Mouse (Mus musculus) heart, adult 2 months (tissue): ENCODE measurements at regions not wholly inside any gene's neighbourhood (a gene's known extent, or its start where the extent isn't known, plus 50 kb on each side); places are given as distances from the start of the nearest gene placed in this dataset.

Source experiments
- DNase-seq, 2 experiments: peaks; one replicate each; pipeline ENCODE4 v3.0.0; 2021
- H3K27ac ChIP-seq: fragments of 200-600 bp; 2 replicates; pipeline ENCODE4 v1.8.1; 2022
- H3K27me3 ChIP-seq: fragments of 200-500 bp; 2 replicates; pipeline ENCODE4 v1.6.1; 2012; ENCODE audit warnings: mild to moderate bottlenecking, low read length, inconsistent platforms, mixed read lengths; ENCODE audit not compliant: control insufficient read depth, insufficient read depth
- H3K36me3 ChIP-seq: fragments of 200-500 bp; 2 replicates; pipeline ENCODE4 v1.6.1; 2012; ENCODE audit warnings: low read length, inconsistent platforms; ENCODE audit not compliant: control insufficient read depth, insufficient read depth
- H3K4me1 ChIP-seq: fragments of 200-500 bp; 2 replicates; pipeline ENCODE4 v1.6.1; 2011; ENCODE audit warnings: low read length; ENCODE audit not compliant: control insufficient read depth, insufficient read depth
- H3K4me3 ChIP-seq: fragments of 200-600 bp; 2 replicates; pipeline ENCODE4 v1.8.1; 2022
- H3K79me2 ChIP-seq: fragments of 200-500 bp; replicated peaks from 2 replicates; pipeline ENCODE4 v1.6.1; 2012; ENCODE audit warnings: mild to moderate bottlenecking, inconsistent platforms, low read length, moderate library complexity, mixed read lengths; ENCODE audit not compliant: control insufficient read depth, insufficient read depth
- H3K9ac ChIP-seq: fragments of 200-500 bp; 2 replicates; pipeline ENCODE4 v1.6.1; 2012; ENCODE audit warnings: low read depth, mild to moderate bottlenecking, control low read depth, inconsistent platforms, low read length, mixed read lengths
- CTCF ChIP-seq: fragments of 200-600 bp; IDR thresholded peaks from 2 replicates; pipeline ENCODE4 v1.8.1; 2022; ENCODE audit warnings: antibody characterized with exemption, mild to moderate bottlenecking, moderate library complexity
- EP300 ChIP-seq: fragments of 200-500 bp; IDR thresholded peaks from 2 replicates; pipeline ENCODE4 v1.6.1; 2011; ENCODE audit warnings: low read depth, low read length, control low read depth; ENCODE audit not compliant: insufficient read depth
- POLR2A ChIP-seq: fragments of 200-500 bp; IDR thresholded peaks from 2 replicates; pipeline ENCODE4 v1.6.1; 2011; ENCODE audit warnings: mild to moderate bottlenecking, low read depth, low read length, control low read depth; ENCODE audit not compliant: insufficient read depth
- WGBS: fragments of 180-500 bp; shearing (Covaris S2); methylation state at CpG from one replicate; pipeline ENCODE4 v1.1.7; 2018; 5-methylcytosine and 5-hydroxymethylcytosine counted together
- intact Hi-C: fragments of 180-260 bp; cut with DNase I; formaldehyde crosslinking; loops from one replicate; pipeline ENCODE4 v1.15.1; 2025

DNA sequence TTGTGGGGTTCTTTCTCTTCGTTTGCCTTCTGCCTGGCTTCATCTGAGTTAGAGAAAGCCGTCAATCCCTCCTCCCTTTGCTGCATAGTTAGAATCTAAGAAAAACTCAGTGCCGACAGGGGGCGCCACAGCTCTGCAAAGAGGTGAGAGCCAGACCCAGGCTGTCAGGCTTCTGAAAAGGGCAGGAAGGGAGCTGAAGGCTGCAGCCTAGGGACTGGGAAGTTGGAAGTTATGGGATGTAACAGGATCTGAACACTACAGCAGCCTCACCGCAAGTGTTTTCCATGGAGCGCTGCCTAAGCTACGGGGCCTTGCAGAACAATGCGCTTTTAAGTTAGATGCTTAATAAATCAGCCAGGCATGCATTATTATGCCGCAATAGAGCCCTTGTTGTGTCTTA lies 379.7 kb downstream of the Slc4a3 start:
- H3K4me1 ChIP-seq = no peaks in the 10 kb centered on the region; the same call in 1 of the 2 replicates
- H3K4me3 ChIP-seq = no peak overlapping the region
- H3K27ac ChIP-seq = no peak overlapping the region
- H3K36me3 ChIP-seq = no peaks in the 10 kb centered on the region
- WGBS = 35% methylated on average over 9 of the region's 9 CpGs
- no peaks in the 10 kb centered on the region for H3K27me3 ChIP-seq
- H3K79me2 ChIP-seq = no peaks in the 10 kb centered on the region
- 0 out of 2 replicates have a peak, but pooled peaks have one; percentile 33 for TF ChIP-seq EP300
- no peak for TF ChIP-seq POLR2A
- peak; percentile 89 for TF ChIP-seq CTCF
- H3K9ac ChIP-seq = no peak overlapping the region
- intact Hi-C loops = loop anchor here (2.0 to 10.0 kb wide), 2 partner anchors 1159 to 1591 kb away; no protein-coding TSS in a partner anchor
- peak; percentile 80 to 88 for DNase-seq

DNA sequence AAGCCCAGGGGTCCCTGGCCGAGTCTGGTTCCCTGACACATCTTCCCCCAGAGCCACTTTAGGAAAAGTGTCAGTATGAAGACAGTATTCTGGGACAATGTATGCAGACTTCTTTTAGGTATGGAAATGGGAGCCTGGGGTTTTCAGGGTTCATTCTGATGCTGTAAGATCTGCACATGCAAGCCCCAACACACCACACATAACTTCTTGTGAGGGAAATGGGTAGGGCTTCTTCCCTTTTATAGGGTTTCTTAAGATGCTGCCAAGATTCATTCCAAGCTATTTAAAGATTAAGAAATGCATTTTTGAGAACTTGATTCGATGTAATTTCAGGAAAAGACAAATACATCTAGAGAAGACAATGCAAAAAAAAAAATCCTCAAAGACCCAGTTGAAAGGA lies 385.8 kb downstream of the Slc4a3 start:
- Histone ChIP-seq H3K4me3 (no peak overlapping the region), H3K36me3 (no peaks in the 10 kb centered on the region), H3K4me1 (peaks cover 4% of the 10 kb centered on the region), H3K27ac (no peak overlapping the region), H3K27me3 (no peaks in the 10 kb centered on the region), H3K79me2 (no peaks in the 10 kb centered on the region), H3K9ac (no peak overlapping the region)
- TF ChIP-seq POLR2A (no peak), EP300 (no peak), CTCF (no peak)
- DNase-seq = no peak
- intact Hi-C loops = loop anchor here (2.0 to 10.0 kb wide), 2 partner anchors 107 to 263 kb away; no protein-coding TSS in a partner anchor
- WGBS = 60% methylated on average over 2 of the region's 2 CpGs

DNA sequence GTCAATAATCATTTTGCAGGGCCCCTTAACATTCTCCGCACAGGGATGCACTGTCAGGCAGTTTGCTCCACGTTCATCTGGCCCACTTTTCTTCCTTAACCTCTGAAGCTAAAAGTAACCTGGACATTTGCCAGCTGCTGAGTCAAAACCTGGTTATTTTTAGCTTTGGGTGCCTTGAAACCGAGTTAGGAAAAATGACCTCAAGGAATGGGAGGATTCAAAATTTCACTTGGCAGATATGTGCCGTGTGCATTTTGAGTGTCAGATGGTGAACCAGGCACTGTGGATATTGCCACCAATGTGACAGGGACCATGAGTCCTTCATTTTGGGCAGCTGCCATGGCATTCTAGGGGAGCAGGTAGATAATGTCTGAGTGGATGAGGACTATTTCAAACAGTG lies 387.8 kb downstream of the Slc4a3 start:
- 14% methylated on average over 4 of the region's 4 CpGs for WGBS
- Histone ChIP-seq H3K79me2 (no peaks in the 10 kb centered on the region), H3K36me3 (no peaks in the 10 kb centered on the region), H3K4me1 (peaks cover 4% of the 10 kb centered on the region), H3K9ac (no peak overlapping the region), H3K27ac (peak overlapping the region; percentile 55), H3K4me3 (no peak overlapping the region), H3K27me3 (no peaks in the 10 kb centered on the region)
- intact Hi-C loops = loop anchor here (2.0 to 10.0 kb wide), 2 partner anchors 105 to 261 kb away; no protein-coding TSS in a partner anchor
- DNase-seq = peak in 1 of 2 experiments; percentile 42
- TF ChIP-seq POLR2A = no peak
- TF ChIP-seq EP300 = no peak
- no peak for TF ChIP-seq CTCF

DNA sequence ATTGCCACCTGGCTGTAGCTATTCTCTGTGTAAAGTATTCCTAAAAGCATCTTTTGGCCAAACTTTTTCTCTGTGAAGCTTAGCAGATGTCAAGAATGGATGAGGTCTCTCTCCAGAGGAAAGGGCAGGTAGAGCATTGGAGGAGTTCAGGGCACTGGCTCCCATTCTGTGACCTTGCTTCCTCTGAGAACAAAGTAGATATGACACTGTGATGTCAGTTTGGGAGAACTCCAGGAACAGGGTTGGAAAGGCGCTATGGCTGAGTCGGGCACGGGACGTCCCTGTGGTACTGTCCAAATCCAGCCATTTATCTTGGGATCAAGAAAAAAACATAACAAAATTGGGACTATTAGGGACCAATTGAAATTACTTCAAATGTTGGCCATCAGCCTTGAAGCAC lies 388.7 kb downstream of the Slc4a3 start:
- Histone ChIP-seq H3K36me3 (no peaks in the 10 kb centered on the region), H3K9ac (no peak overlapping the region), H3K27me3 (no peaks in the 10 kb centered on the region), H3K27ac (peak overlapping the region; percentile 61), H3K4me3 (no peak overlapping the region), H3K4me1 (peaks cover 4% of the 10 kb centered on the region), H3K79me2 (no peaks in the 10 kb centered on the region)
- intact Hi-C loops = loop anchor here (5.0 to 10.0 kb wide), 2 partner anchors 73 to 260 kb away; no protein-coding TSS in a partner anchor
- peak in 1 of 2 experiments; percentile 15 for DNase-seq
- TF ChIP-seq POLR2A (no peak), CTCF (no peak), EP300 (no peak)
- 49% methylated on average over 4 of the region's 4 CpGs for WGBS

DNA sequence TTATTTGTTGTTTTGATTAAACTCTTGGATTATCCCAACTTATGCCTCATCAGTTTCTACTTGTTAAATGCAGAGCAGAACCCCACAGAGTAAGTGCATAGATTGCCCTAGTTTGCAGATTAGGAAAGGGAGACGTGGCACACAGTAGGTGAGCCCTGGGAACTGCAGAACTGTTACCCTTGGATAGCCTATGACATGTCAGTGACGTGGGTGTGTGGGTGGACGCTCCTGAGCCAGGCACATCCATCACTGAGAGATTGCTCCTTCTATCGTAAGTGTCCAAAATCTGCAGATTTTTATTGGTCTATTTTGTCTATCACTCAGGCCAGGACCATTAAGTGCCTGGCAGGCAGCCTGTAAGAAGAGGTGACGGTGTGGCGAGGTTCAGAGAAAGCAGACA lies 389.8 kb downstream of the Slc4a3 start:
- Histone ChIP-seq H3K9ac (no peak overlapping the region), H3K27me3 (no peaks in the 10 kb centered on the region), H3K79me2 (no peaks in the 10 kb centered on the region), H3K4me1 (peaks cover 4% of the 10 kb centered on the region), H3K36me3 (no peaks in the 10 kb centered on the region), H3K27ac (peak overlapping the region; percentile 82), H3K4me3 (no peak overlapping the region)
- 43% methylated on average over 6 of the region's 6 CpGs for WGBS
- TF ChIP-seq CTCF (no peak), POLR2A (no peak), EP300 (no peak)
- peak in 1 of 2 experiments; percentile 11 for DNase-seq
- intact Hi-C loops = loop anchor here (5.0 to 10.0 kb wide), 2 partner anchors 71 to 259 kb away; no protein-coding TSS in a partner anchor

DNA sequence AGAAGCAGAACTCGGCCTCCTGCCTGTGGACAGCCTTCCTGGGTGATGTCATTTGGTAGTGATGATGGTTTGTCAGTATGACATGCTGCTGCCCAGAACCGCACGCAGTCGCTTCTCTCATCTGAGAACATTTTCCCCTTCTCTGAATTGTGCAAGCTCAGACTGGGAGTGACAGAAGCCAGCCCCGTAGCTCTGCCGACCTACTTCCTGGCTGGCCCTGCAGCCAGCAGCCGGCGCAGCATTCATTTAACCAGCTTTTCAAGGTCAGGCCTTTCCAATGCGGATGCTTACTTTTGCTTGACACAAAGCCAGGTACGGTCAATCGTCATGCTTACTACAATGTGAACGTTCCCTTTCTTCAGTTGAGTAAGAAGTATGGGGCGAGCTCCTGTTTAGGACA lies 390.5 kb downstream of the Slc4a3 start:
- H3K27ac ChIP-seq = peak overlapping the region; percentile 82
- intact Hi-C loops = loop anchor here (5.0 to 10.0 kb wide), 2 partner anchors 71 to 258 kb away; no protein-coding TSS in a partner anchor
- H3K4me1 ChIP-seq = peaks cover 4% of the 10 kb centered on the region
- H3K36me3 ChIP-seq = no peaks in the 10 kb centered on the region
- TF ChIP-seq POLR2A (no peak), CTCF (peak; percentile 15), EP300 (0 out of 2 replicates have a peak, but pooled peaks have one; percentile 14)
- no peak overlapping the region for H3K9ac ChIP-seq
- H3K27me3 ChIP-seq = no peaks in the 10 kb centered on the region
- H3K79me2 ChIP-seq = no peaks in the 10 kb centered on the region
- WGBS = 15% methylated on average over 13 of the region's 13 CpGs
- peak overlapping the region; percentile 23 for H3K4me3 ChIP-seq
- peak; percentile 40 to 67 for DNase-seq
